Mouse (Mus musculus): ENCODE data around the gene Amh. TPM values are rescaled to one million over a fixed set of nuclear protein-coding genes. Genes with fewer than 3 reads are reported as not detected.

The Amh gene
- total RNA-seq, 2 experiments from 2014 or later, result 1.9 to 3.8 TPM

GRCm38 (mm10) chr10:80836949-80837379, 31.9 kb downstream of the Amh start:
- no peak overlapping the region for H3K4me3 ChIP-seq
- no peak for DNase-seq (ENCODE audit: extremely low spot score in 1 of 2, low spot score in 2 of 2)

GRCm38 (mm10) chr10:80837827-80838226, 32.8 kb downstream of the Amh start:
- Histone ChIP-seq H3K4me3 (no peak overlapping the region), H3K27ac (no peak overlapping the region)
- intact Hi-C loops (cut with DNase I), result no loop called here
- no peak for TF ChIP-seq CTCF (IDR thresholded peaks at IDR 0.05)
- no peak for DNase-seq (ENCODE audit: extremely low spot score in 1 of 2, low spot score in 2 of 2)

More at GRCm38 (mm10) chr10:80836949-80837379, 31.9 kb downstream of the Amh start:
- TF ChIP-seq CTCF (IDR thresholded peaks at IDR 0.05), result no peak
- intact Hi-C loops (cut with DNase I), result no loop called here
- H3K27ac ChIP-seq, result no peak overlapping the region

GRCm38 (mm10) chr10:80838346-80838912, 33.4 kb downstream of the Amh start:
- no peak overlapping the region for H3K27ac ChIP-seq
- no peak for DNase-seq (ENCODE audit: extremely low spot score in 1 of 2, low spot score in 2 of 2)
- H3K4me3 ChIP-seq, result no peak overlapping the region
- intact Hi-C loops (cut with DNase I), result no loop called here
- TF ChIP-seq CTCF (IDR thresholded peaks at IDR 0.05), result no peak

- intact Hi-C loops (cut with DNase I), result no loop called here
- DNase-seq (ENCODE audit: extremely low spot score in 1 of 2, low spot score in 2 of 2), result no peak
- Histone ChIP-seq H3K27ac (no peak overlapping the region), H3K4me3 (no peak overlapping the region)
- no peak for TF ChIP-seq CTCF (IDR thresholded peaks at IDR 0.05)
Measured at GRCm38 (mm10) chr10:80839848-80840247, 34.8 kb downstream of the Amh start.

GRCm38 (mm10) chr10:80841685-80842084, 36.6 kb downstream of the Amh start:
- intact Hi-C loops (cut with DNase I), result no loop called here
- Histone ChIP-seq H3K27ac (peak overlapping the region; percentile 56; the same call in 1 of the 2 replicates), H3K4me3 (no peak overlapping the region)
- no peak for TF ChIP-seq CTCF (IDR thresholded peaks at IDR 0.05)
- no peak for DNase-seq (ENCODE audit: extremely low spot score in 1 of 2, low spot score in 2 of 2)

- TF ChIP-seq CTCF (IDR thresholded peaks at IDR 0.05), result no peak
- intact Hi-C loops (cut with DNase I), result no loop called here
- Histone ChIP-seq H3K27ac (peak overlapping the region; percentile 84; the same call in 1 of the 2 replicates), H3K4me3 (peak overlapping the region; percentile 60)
- peak; percentile 58 to 60 for DNase-seq (ENCODE audit: extremely low spot score in 1 of 2, low spot score in 2 of 2)
Measured at GRCm38 (mm10) chr10:80842334-80842733, 37.3 kb downstream of the Amh start.

- DNase-seq (ENCODE audit: extremely low spot score in 1 of 2, low spot score in 2 of 2), result no peak
Measured at GRCm38 (mm10) chr10:80843087-80843930, 38.3 kb downstream of the Amh start.

GRCm38 (mm10) chr10:80843931-80844547, 39.0 kb downstream of the Amh start, which contains the start of gene Lingo3:
Lingo3 (minus strand) TSS chr10:80844039.
- peak; percentile 71 to 74 for DNase-seq (ENCODE audit: extremely low spot score in 1 of 2, low spot score in 2 of 2)
- peak within 1 kb of the TSS; percentile 84 for H3K27ac ChIP-seq

More at GRCm38 (mm10) chr10:80843087-80843930, 38.3 kb downstream of the Amh start:
- no peak for TF ChIP-seq CTCF (IDR thresholded peaks at IDR 0.05)
- Histone ChIP-seq H3K4me3 (peak overlapping the region; percentile 60), H3K27ac (peak overlapping the region; percentile 84)
- intact Hi-C loops (cut with DNase I), result no loop called here

GRCm38 (mm10) chr10:80845055-80845693, 40.1 kb downstream of the Amh start:
- intact Hi-C loops (cut with DNase I), result no loop called here
- no peak overlapping the region for H3K4me3 ChIP-seq
- no peak for DNase-seq (ENCODE audit: extremely low spot score in 1 of 2, low spot score in 2 of 2)
- no peak for TF ChIP-seq CTCF (IDR thresholded peaks at IDR 0.05)
- H3K27ac ChIP-seq, result no peak overlapping the region; the same call in 1 of the 2 replicates

More at GRCm38 (mm10) chr10:80843931-80844547, 39.0 kb downstream of the Amh start, which contains the start of gene Lingo3:
- intact Hi-C loops (cut with DNase I), result no loop called here
- TF ChIP-seq CTCF (IDR thresholded peaks at IDR 0.05), result no peak
- H3K4me3 ChIP-seq, result peak within 1 kb of the TSS; percentile 60

- no peak overlapping the region for H3K4me3 ChIP-seq
- peak; percentile 52 to 55 for DNase-seq (ENCODE audit: extremely low spot score in 1 of 2, low spot score in 2 of 2)
Measured at GRCm38 (mm10) chr10:80845732-80846131, 40.7 kb downstream of the Amh start.

GRCm38 (mm10) chr10:80848571-80848970, 43.5 kb downstream of the Amh start:
- DNase-seq (ENCODE audit: extremely low spot score in 1 of 2, low spot score in 2 of 2), result no peak
- intact Hi-C loops (cut with DNase I), result no loop called here
- Histone ChIP-seq H3K27ac (no peak overlapping the region), H3K4me3 (no peak overlapping the region)
- no peak for TF ChIP-seq CTCF (IDR thresholded peaks at IDR 0.05)

More at GRCm38 (mm10) chr10:80845732-80846131, 40.7 kb downstream of the Amh start:
- intact Hi-C loops (cut with DNase I), result no loop called here
- no peak for TF ChIP-seq CTCF (IDR thresholded peaks at IDR 0.05)
- no peak overlapping the region for H3K27ac ChIP-seq

All from left cerebral cortex, adult 2 months (tissue).